Mouse (Mus musculus) stomach, postnatal 0 days (tissue): ENCODE data around the gene Myl9.

Experiments used
- CTCF ChIP-seq: IDR thresholded peaks from 2 replicates; pipeline ENCODE4 v1.5.1; 2016; ENCODE audit warnings: antibody characterized with exemption, low read depth, mild to moderate bottlenecking, moderate library complexity
- EP300 ChIP-seq: optimal IDR thresholded peaks from 2 replicates; pipeline ENCODE3; 2016; ENCODE audit warnings: antibody characterized with exemption

DNA sequence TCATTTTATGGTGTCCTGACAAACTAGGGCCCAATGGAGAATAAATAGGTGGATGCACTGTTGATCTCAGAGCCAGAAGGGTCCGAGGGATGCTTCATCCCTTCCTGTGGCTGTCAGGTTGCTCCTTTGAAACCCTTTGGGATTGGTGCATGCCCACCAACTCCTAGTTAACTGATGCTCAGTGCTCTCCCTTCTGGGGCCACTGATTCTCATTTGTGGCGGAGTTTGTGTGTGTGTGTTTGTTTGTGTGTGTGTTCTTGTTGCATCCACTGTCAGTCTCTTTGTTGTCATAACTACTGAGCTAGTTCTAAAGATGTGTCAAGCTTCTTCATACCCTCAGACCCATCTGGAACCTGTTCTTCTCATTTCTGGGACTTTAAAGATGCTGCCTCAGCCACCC is 9.7 kb downstream of the Myl9 start:
- no peak for TF ChIP-seq EP300
- no peak for TF ChIP-seq CTCF
